Mouse (Mus musculus): ENCODE measurements around the gene Chrna3. TPM values are rescaled to one million over a fixed set of nuclear protein-coding genes. Genes with fewer than 3 reads are reported as not detected.

The Chrna3 gene
- polyA plus RNA-seq (2012; ENCODE audit: insufficient read depth, insufficient read length, missing spikeins), result not detected in 2 replicates

DNA sequence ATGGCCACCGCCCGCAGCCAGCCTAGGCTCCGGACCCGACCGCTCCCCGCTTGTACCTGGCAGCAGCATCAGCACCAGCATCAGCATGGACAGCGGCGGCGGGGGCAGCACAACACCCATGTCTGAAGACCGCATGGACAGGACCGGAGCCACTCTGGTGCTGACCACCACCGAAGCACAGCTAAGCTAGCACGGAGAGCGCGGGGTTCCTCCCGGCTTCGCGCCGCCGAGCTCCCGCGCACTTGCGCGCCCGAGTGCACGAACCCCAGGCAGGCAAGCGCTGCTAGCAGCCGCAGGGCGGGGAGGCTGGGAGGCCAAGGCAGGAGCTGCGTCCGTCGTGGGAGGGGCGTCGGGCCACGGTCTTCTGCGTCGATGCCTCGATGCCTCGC is at the start of gene Chrna3:
Gene Chrna3, minus strand, starts transcription at position 288 of the 389 bp plus-strand sequence.
- H3K4me1 ChIP-seq (ENCODE audit: control insufficient read depth, insufficient read depth, low read length), result no peaks in the 10 kb centered on the region
- no peak within 1 kb of the TSS for H3K4me3 ChIP-seq (ENCODE audit: insufficient read depth, low read length)
- no peak within 1 kb of the TSS for H3K27ac ChIP-seq (ENCODE audit: insufficient read depth, low read depth, low read length)
- TF ChIP-seq CTCF (IDR thresholded peaks at IDR 0.05; ENCODE audit: low read depth, low read length) (no peak), POLR2A (IDR thresholded peaks at IDR 0.05; ENCODE audit: borderline replicate concordance, low read depth, low read length) (no peak)

GRCm38 (mm10) chr9:55067965-55068265 is 41.6 kb upstream of the Chrna3 start:
- TF ChIP-seq POLR2A (IDR thresholded peaks at IDR 0.05; ENCODE audit: borderline replicate concordance, low read depth, low read length), result no peak
- no peak for TF ChIP-seq CTCF (IDR thresholded peaks at IDR 0.05; ENCODE audit: low read depth, low read length)
- no peaks in the 10 kb centered on the region for H3K4me1 ChIP-seq (ENCODE audit: control insufficient read depth, insufficient read depth, low read length)
- H3K27ac ChIP-seq (ENCODE audit: insufficient read depth, low read depth, low read length), result no peak overlapping the region
- no peak overlapping the region for H3K4me3 ChIP-seq (ENCODE audit: insufficient read depth, low read length)

DNA sequence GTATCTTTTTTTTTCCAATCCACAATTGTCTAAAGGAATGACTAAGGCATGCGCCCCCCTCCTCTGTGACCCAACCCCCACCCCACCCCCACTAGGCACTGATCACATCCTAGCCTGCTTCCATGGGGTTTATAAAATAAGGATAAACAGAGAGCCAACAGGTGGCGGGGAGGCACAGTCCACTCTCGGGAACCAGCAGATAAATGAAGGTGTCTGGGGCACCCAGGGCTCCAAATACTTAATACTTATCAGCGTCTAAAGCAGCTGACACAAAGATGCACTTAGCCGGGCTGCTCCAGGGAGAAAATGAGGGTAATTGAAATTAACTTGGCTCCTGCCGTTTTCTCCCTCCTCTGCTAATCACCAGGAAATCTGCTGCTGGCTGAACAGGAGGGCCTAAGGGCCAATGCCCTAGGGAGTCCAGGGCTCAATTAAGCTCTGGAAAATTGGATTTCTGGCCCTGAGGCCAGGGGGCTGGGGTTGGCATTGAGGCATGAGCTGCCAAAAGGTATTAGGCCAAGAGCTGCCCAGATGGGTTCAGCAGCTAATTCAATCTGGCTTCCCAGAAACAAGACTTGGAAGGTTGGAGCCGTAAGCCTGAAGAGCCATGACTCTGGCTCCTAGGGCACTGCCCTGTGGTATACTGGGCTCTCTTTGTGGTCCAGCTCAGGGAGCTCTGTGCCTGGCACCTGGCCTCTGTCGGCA is 41.0 kb upstream of the Chrna3 start:
- no peak for TF ChIP-seq CTCF (IDR thresholded peaks at IDR 0.05; ENCODE audit: low read depth, low read length)
- no peak for TF ChIP-seq POLR2A (IDR thresholded peaks at IDR 0.05; ENCODE audit: borderline replicate concordance, low read depth, low read length)
- Histone ChIP-seq H3K27ac (ENCODE audit: insufficient read depth, low read depth, low read length) (no peak overlapping the region), H3K4me3 (ENCODE audit: insufficient read depth, low read length) (no peak overlapping the region), H3K4me1 (ENCODE audit: control insufficient read depth, insufficient read depth, low read length) (no peaks in the 10 kb centered on the region)

DNA sequence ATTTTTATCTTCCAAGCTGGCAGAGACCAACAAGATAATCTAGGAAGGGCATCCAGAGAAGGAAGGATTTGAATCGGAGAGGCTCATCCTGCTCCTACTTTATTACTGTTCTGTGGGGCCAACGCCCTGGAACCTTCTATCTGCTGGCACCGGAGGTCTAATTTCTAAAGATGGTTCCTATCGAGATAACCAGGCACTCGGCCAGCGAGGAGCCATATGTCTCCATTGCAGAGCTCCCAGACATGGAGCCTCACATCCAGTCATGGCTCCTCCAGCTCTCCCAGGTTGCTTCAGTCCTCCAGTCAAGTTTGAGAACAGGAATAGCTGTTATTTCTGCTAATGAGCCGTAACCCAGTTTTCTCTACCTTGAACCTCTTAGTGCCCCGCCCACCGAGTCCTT is 38.9 kb upstream of the Chrna3 start:
- no peak overlapping the region for H3K27ac ChIP-seq (ENCODE audit: insufficient read depth, low read depth, low read length)
- no peaks in the 10 kb centered on the region for H3K4me1 ChIP-seq (ENCODE audit: control insufficient read depth, insufficient read depth, low read length)
- H3K4me3 ChIP-seq (ENCODE audit: insufficient read depth, low read length), result no peak overlapping the region
- TF ChIP-seq POLR2A (IDR thresholded peaks at IDR 0.05; ENCODE audit: borderline replicate concordance, low read depth, low read length) (no peak), CTCF (IDR thresholded peaks at IDR 0.05; ENCODE audit: low read depth, low read length) (no peak)

DNA sequence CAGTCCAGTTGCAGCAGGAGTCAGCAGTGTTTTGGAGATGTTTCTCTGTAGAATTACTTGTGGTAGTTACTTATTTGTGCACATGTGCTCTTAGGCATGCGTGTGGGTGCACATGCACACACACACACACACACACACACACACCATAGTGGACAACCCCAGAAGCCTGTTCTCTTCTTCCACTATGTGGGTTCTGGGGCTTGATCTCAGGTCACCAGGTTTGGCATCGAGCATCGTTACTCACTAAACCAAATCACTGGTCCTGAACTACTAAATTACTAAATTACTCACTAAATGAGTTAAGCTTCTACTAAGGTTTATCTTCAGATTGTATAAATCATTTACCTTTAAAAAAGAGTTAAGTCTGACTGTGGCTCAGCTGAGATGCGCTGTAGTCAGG is 31.7 kb upstream of the Chrna3 start:
- TF ChIP-seq POLR2A (IDR thresholded peaks at IDR 0.05; ENCODE audit: borderline replicate concordance, low read depth, low read length) (no peak), CTCF (IDR thresholded peaks at IDR 0.05; ENCODE audit: low read depth, low read length) (no peak)
- Histone ChIP-seq H3K4me1 (ENCODE audit: control insufficient read depth, insufficient read depth, low read length) (no peaks in the 10 kb centered on the region), H3K27ac (ENCODE audit: insufficient read depth, low read depth, low read length) (no peak overlapping the region), H3K4me3 (ENCODE audit: insufficient read depth, low read length) (no peak overlapping the region)

- no peak overlapping the region for H3K27ac ChIP-seq (ENCODE audit: insufficient read depth, low read depth, low read length)
- no peak overlapping the region for H3K4me3 ChIP-seq (ENCODE audit: insufficient read depth, low read length)
- TF ChIP-seq CTCF (IDR thresholded peaks at IDR 0.05; ENCODE audit: low read depth, low read length) (no peak), POLR2A (IDR thresholded peaks at IDR 0.05; ENCODE audit: borderline replicate concordance, low read depth, low read length) (no peak)
- peaks cover 2% of the 10 kb centered on the region; the same call in 1 of the 2 replicates for H3K4me1 ChIP-seq (ENCODE audit: control insufficient read depth, insufficient read depth, low read length)
Measured at GRCm38 (mm10) chr9:55055386-55055930, 29.1 kb upstream of the Chrna3 start.

DNA sequence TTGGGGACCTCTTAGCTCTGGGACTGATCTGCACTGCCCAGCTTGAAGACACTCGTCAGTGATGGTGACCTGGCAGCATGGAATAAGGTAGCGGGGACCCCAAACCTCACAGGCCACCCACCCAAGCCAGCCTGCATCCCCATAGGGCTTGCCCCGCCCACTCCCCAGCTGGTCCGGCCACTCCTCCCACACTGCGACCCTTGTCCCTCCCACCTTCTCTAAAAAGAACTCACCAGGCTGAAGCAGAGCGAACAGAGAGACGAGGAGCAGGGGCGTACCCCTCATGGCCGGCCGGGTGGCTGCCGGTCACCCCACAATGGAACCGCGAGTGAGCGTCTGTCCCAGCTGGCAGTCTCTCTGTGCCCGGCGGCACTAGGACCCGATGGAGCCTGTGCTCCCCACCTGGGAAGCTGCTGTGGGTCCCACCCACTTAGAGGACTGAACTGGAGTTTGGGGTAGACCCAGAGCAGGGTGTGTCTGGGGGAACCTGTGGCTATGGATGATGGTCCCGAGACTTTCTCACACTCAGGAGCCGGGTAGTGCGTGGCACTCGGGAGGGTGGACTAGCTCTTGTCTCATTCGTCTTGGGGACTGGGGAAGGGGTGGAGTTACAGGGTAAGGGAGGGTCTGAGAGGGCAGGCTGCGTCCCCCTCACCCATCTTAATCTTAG is 22.0 kb upstream of the Chrna3 start, which contains the start of gene Chrnb4:
Gene Chrnb4, minus strand, starts transcription at position 569 of the 670 bp plus-strand sequence.
- Histone ChIP-seq H3K4me3 (ENCODE audit: insufficient read depth, low read length) (peak within 1 kb of the TSS; percentile 33), H3K27ac (ENCODE audit: insufficient read depth, low read depth, low read length) (no peak within 1 kb of the TSS), H3K4me1 (ENCODE audit: control insufficient read depth, insufficient read depth, low read length) (peaks cover 2% of the 10 kb centered on the region; the same call in 1 of the 2 replicates)
- TF ChIP-seq POLR2A (IDR thresholded peaks at IDR 0.05; ENCODE audit: borderline replicate concordance, low read depth, low read length), result no peak

- H3K4me1 ChIP-seq (ENCODE audit: control insufficient read depth, insufficient read depth, low read length), result peaks cover 2% of the 10 kb centered on the region; the same call in 1 of the 2 replicates
- TF ChIP-seq CTCF (IDR thresholded peaks at IDR 0.05; ENCODE audit: low read depth, low read length) (no peak), POLR2A (IDR thresholded peaks at IDR 0.05; ENCODE audit: borderline replicate concordance, low read depth, low read length) (no peak)
Measured at GRCm38 (mm10) chr9:55046764-55047163, 20.4 kb upstream of the Chrna3 start.

DNA sequence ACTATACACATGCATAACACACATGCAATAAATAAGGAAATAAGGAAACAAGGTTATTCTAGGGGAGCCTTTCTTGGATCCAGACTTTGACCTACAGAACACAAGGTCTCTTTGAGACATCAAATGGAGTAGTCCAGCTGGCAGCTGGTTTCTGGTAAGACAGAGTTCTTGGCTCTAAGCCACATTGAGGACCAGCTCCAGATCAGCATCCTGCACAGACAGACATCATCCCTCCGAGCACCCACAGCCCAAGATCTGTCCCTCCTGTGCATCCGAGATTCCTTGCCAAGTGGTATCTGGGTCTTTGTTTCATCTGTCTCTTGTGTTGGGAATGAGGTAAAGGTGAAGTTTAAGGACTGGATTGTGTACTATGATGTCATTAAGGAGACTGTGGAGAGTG is 18.6 kb upstream of the Chrna3 start:
- TF ChIP-seq CTCF (IDR thresholded peaks at IDR 0.05; ENCODE audit: low read depth, low read length) (no peak), POLR2A (IDR thresholded peaks at IDR 0.05; ENCODE audit: borderline replicate concordance, low read depth, low read length) (no peak)
- Histone ChIP-seq H3K4me3 (ENCODE audit: insufficient read depth, low read length) (no peak overlapping the region), H3K27ac (ENCODE audit: insufficient read depth, low read depth, low read length) (no peak overlapping the region), H3K4me1 (ENCODE audit: control insufficient read depth, insufficient read depth, low read length) (no peaks in the 10 kb centered on the region)

More at GRCm38 (mm10) chr9:55046764-55047163, 20.4 kb upstream of the Chrna3 start:
- no peak overlapping the region for H3K4me3 ChIP-seq (ENCODE audit: insufficient read depth, low read length)
- H3K27ac ChIP-seq (ENCODE audit: insufficient read depth, low read depth, low read length), result no peak overlapping the region

GRCm38 (mm10) chr9:55043688-55044087 is 17.3 kb upstream of the Chrna3 start:
- TF ChIP-seq CTCF (IDR thresholded peaks at IDR 0.05; ENCODE audit: low read depth, low read length), result no peak
- TF ChIP-seq POLR2A (IDR thresholded peaks at IDR 0.05; ENCODE audit: borderline replicate concordance, low read depth, low read length), result no peak
- H3K4me3 ChIP-seq (ENCODE audit: insufficient read depth, low read length), result no peak overlapping the region
- no peaks in the 10 kb centered on the region for H3K4me1 ChIP-seq (ENCODE audit: control insufficient read depth, insufficient read depth, low read length)
- H3K27ac ChIP-seq (ENCODE audit: insufficient read depth, low read depth, low read length), result no peak overlapping the region

Data from bone marrow macrophage, adult 2 months (primary cell).